Mouse (Mus musculus): ENCODE data around the gene Ppp1r3g.

GRCm38 (mm10) chr13:35968131-35968718 lies 9.6 kb downstream of the Ppp1r3g start:
- no peak for TF ChIP-seq GATA1 (IDR thresholded peaks at IDR 0.05; ENCODE audit: low read length)
- no peak for TF ChIP-seq TAL1 (IDR thresholded peaks at IDR 0.05; ENCODE audit: low read length)
